Mouse (Mus musculus): ENCODE results near the gene Pias1.

Gene Pias1

DNA sequence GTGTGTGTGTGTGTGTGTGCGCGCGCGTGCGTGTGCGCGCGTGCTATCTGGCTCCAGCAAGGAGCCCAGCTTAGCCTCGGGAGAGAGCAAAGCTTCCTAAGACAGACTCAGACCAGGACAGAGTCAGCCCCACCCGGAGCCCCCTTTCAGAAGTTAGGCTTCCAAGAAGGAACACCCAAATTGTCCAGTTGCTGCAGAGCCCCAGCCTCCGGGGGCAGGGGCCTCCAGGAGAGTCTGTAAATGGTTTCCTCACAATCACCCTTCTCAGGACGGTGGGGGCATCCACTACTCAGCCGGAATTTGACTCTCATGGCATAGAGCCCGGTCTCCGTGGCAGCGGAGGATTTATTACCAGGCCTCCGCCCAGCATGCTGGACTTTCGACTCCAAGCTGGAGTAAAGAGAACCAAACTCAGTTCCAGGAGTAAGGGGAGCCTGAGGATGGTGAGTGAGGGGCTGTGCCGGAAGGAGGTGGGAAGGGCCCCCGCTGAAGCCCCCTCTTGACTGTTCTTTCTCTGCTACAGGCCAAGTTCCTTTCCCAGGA, 129.9 kb downstream of the Pias1 start, which contains the start of gene Calml4:
TSS of gene Calml4 (plus strand) at position 362 of the 543 bp plus-strand sequence.
- in situ Hi-C loops (cut with MseI, MboI): no loop called here

DNA sequence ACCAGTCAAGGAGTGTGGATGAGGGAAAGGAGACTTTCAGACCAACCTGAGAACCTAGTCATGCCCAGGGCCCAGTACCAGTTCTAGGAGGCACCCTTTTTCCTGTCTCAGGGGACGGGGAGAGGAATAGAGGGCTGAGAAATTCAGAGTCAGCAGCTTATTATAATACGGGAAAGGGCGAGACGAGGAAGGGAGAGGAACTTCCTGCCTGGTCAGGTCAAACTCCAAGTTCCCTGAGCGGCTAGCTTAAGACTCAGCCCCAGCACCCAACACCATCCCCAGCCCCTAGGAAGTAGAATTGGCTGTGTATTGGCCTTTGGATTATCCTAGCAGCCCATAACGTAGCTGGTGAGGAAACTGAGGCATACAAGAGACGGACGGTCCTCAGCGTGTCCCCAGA, 130.5 kb downstream of the Pias1 start:
- in situ Hi-C loops (cut with MseI, MboI): no loop called here

DNA sequence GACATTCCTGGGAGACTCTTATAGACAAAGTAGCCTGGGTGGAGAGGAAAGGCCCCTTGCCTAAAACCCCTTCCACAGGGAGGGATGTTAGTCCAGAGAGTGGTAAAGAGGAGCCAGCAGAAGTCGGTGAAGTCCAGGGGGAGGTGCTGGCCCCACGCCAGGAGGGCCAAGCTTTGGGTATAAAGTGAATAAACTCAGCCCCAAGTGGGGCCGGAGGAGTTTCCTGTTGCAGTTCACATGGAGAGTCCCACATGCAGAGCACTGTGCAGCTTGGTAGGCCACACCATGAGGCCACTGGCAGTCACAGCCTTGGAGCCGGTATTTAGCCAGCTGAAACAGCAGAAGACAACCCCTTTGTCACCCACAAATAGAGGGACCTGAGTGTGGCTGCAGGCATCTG, 133.2 kb downstream of the Pias1 start:
- in situ Hi-C loops (cut with MseI, MboI): no loop called here

DNA sequence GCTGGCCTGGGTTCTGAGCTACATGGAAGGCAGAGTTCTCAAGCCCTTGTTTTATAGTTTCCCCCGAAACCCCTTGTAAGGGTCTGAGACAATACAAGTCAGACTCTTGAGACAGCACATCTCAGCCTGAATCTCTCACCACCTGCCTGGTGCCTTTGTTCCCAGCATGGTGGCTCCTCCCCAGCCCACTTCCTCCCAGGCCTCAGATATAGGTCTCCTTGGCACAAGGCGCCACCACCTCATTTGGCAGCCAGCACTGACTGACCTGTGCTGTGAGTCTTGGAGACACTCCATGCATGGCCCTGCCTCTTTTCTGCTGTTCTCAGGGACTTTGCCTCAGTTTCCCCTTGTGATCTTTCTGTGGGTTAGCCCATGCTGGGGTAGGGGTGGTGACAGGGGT, 136.2 kb downstream of the Pias1 start:
- in situ Hi-C loops (cut with MseI, MboI): no loop called here

DNA sequence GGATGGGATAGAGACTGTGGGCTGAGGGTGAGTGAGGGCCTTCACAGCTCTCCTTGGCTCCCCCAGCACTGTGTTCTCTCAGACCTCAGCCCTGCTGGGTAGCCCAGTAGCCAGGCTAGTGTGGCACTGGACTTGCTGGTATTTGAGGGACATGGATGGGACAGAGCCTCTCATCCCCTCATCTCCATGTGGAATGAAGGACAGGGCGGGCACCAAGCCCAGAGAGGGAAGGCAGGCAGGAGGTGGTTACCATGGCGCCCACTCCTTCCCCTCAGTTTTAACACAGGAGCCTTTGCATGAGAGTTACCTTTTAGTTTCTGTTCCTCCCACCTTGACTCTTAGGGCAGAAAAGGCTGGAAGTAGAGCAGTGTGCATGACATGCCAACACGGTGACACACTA, 139.1 kb downstream of the Pias1 start:
- in situ Hi-C loops (cut with MseI, MboI): no loop called here

DNA sequence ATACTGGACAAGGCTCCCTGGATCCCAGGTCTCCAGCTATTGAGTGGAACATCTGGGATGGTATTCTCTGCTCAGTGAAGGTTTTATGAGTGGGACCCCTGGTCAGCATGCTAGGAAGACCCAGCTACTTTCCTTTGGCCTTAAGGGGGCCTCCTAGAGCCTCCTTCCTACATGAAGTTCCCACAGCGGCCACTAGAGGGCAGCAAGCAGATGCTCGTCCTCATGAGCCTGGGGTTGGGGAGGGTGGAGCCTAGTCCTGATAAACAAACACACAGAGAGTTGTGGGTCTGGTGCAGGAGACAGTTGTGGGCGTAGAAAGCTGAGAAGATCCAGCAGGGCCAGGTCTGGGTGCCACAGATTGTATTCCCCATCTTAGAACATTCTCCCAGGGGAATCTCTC, 140.0 kb downstream of the Pias1 start:
- in situ Hi-C loops (cut with MseI, MboI): no loop called here

DNA sequence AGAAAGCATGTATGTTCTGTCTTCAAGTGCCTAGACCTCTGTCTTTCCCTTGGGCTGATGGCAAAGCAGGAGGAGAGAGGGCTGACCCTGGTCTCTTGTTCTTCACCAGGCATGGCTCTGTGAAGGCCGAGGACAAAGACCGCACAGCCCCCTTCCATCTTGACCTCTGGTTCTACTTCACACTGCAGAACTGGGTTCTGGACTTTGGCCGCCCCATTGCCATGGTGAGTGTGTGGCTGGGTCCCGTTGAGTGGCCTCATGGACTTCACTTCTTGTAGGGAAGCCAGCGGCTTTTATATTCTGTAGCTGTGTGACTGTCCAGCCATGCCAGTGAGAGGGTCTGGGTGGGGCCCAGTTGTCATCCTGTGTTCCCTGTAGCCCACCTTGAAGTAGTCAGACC, 143.3 kb downstream of the Pias1 start:
- in situ Hi-C loops (cut with MseI, MboI): no loop called here

DNA sequence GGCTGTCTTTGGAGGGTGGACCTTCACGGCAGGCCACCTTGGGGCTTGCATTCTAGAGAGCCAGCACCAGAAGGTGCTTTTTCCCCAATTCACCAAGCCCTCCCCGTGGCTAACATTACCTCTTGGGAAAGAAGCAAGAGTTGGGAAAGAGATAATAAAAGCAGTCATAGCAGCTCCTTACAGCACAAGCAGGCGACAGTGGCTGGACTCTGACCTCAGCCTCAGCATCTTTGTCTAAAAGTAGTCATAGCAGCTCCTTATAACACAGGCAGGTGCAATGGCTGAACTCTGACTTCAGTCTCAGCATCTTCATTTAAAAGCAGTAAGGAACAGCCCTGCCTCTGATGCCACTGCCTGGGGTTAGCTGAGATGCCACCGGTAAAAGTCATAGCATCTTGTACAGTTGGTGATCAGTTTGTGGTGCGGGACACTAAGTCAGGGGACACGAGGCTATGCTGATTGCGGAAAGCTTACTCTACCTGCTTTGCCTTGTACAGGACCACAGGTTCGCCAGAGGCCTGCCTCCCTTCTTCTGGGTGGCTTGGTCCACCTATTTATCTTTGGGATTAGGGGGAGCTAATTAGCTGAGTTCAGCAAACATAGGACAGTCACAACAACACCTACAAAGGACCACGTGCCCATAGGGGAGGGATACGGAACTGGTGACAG, 144.2 kb downstream of the Pias1 start:
- in situ Hi-C loops (cut with MseI, MboI): no loop called here

DNA sequence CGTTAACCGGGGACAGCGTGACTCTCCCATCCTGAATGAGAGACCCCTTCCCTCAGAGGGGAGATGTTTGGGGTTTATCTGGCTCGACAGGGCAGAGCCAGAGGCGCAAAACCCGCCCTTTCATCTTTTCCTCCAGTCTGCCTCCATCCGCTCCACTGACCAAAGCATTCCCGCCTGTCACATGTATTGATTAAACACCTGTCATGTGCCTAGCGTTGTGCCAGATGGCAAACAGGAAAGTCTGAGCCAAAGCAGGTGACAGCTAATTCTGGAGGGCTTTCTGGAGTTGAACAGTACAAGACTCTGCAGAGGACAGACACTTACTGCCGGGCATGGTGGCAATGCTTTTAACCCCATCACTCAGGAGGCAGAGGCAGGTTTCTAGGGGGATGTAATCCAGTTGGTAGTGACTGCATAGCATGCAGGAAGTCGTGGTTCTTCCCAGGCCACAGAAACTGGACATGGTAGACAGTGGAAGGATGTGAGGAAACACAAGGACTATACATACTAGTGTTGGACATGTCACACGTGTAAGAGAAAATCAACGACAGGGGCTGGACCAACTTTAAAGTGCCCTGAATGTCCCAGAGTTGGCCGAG, 148.5 kb downstream of the Pias1 start:
- in situ Hi-C loops (cut with MseI, MboI): no loop called here

DNA sequence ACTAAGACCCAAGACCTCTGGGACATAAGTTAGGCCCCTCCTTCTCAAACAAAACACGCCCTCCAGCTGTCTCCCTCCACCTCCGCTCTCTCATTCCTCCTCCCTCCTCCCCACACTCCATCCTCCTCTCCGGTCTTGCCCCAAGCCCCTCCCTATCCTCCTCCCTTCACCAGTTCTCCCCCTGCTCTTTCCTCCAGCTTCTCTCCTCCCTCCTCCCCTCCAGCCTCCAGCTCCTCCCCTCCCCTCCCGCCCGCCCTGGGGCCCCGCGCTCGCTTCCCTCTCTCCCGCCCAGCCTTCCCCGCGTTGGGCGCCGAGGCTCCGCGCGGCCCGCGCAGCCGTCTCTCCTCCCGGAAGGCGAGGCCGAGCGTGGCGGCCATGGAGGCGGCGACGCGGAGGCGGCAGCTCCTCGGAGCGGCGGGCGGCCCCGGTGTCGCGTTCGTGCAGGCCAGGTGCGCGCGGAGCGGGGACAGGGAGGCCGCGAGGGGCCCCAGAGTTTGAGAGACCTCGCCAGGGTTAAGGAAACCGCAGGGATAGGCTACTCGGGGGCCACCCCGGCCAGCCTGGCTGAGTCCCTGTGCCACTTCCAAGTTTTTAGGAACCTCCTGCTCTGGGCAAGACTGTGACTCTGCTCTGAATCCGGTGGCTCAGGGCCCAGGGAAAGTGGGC, 149.1 kb downstream of the Pias1 start, which contains the start of gene Cln6:
TSS of gene Cln6 (plus strand) at position 280 of the 666 bp plus-strand sequence.
- in situ Hi-C loops (cut with MseI, MboI): no loop called here

DNA sequence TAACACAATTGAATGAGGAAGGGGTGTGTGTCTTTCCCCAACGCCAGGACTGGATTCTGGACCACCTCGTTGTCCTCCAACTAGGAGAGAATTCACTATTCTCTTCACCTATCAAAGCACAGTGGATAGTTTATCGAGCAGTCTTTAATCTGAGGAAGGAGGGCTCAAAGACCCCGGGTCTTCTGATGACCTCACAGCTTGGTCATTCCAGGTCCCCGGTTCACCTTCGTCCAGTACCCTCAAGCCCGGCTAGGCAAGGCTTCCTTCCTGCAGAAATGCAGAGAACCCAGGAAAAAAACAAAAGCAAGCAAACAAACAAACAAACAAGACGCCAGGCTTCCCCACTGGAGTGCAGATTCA, 149.6 kb downstream of the Pias1 start:
- in situ Hi-C loops (cut with MseI, MboI): no loop called here

DNA sequence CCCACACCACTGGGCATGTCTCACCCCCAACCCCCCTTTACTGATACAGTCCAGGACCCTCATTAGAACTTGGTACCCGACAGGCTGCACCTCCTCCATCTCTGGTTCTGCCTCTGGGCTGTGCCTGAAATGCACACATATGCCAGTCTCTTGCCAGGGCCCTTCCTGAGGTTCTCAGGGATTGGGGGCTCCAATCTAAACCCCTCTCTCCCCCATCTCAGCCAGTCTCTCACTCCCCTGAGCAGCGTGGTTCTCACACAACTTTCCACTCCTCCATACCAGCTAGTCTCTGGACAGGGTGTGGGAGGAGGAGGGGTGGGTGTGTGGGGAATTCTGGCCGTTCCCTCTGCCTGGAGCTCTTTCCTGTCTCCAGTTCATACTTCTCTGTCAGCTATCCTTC, 150.1 kb downstream of the Pias1 start:
- in situ Hi-C loops (cut with MseI, MboI): no loop called here

DNA sequence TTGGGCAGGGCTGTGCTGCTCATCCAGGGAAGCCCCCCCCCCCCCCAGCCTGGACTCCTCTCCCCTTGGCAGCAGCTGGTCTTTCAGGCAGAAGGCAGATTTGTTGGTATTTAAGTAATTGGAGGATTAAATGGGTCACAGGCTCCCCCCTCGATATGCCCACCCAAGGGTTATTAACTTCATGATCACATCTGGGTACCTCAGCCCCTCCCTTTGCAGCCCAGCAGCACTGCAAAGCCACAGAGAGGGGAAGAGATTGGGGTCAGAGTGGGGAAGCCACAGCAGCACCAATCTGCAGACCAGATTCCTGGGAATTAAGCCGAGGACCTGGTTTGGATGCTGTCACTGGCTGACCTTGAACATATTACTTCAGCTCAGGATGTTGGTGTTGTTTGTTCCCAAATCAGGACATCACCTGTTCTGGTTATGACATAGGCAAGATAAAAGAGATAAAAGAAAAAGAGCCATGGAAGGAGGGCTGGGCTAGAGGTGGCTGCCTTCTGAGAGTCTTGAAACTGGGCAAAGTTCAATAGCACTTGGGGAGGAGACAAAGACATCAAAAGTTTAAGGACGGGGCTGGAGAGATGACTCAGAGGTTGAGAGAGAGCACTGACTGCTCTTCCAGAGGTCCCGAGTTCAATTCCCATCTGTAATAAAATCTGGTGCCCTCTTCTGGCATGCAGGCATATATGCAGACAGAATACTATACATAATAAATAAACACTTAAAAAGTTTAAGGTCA, 151.8 kb downstream of the Pias1 start:
- in situ Hi-C loops (cut with MseI, MboI): no loop called here

DNA sequence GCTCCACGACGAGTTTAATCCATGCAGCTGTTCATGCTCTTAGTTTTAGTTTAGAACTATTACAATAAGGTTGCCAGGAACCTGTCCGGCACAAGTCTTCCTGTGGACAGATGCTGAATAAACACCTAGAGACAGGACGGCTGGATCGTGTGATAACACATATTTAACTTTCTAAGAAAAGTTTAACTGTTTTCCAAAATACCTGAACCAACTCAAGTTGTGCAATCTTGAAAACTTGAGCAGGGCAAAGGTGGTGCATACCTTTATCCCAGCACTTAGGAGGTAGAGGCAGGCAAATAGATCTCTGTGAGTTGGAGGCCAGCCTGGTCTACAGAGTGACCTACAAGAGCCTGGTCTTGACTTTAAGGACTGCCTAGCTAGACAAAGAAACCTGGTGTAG, 152.8 kb downstream of the Pias1 start:
- in situ Hi-C loops (cut with MseI, MboI): no loop called here

DNA sequence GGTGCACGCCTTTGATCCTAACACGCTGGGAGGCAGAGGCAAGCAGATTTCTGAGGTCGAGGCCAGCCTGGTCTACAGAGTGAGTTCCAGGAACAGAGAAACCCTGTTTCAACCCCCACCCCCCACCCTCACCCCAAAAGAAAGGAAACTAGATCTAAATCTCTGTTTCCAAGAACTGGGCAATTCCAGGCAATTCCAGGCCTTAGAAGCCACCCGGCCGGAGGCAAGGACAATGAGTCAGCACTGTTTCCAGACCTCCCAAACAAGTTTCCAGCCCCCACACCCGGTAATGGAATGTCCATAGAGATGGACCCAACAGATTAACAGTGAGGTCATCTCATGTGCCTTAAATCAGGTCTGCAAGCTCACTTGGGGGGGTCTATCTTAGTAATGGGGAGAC, 157.8 kb downstream of the Pias1 start:
- in situ Hi-C loops (cut with MseI, MboI): no loop called here

DNA sequence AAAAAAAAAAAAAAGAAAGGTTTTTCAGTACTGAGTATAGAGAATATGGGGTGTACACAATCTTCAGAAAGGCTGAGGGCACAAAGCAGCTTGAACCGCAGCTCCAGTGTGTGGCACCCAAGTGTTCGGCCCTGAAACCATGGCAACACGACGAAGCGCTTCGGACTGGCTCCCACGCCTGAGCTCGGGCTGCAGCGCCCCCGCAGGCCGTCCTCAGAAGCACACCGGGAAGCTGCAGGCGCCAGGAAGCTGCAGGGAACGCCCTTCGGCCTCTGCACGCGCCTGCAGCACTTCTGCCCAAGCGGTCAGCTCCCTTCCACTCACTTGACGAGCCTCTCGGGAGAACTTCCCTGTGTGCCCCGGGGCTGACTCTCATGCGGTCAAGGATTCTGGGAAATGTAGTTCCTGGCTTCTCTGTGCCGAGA, 159.1 kb downstream of the Pias1 start:
- in situ Hi-C loops (cut with MseI, MboI): no loop called here
